Mouse (Mus musculus) embryonic fibroblast, embryonic 13.5 days (primary cell): Measurements from ENCODE around the gene Sfta2.

Source experiments
- CTCF ChIP-seq: IDR thresholded peaks from 2 replicates; pipeline ENCODE4 v1.5.1; 2011; ENCODE audit warnings: mild to moderate bottlenecking, control low read depth, low read length, moderate library complexity, borderline replicate concordance; ENCODE audit not compliant: insufficient read depth
- POLR2A ChIP-seq: IDR thresholded peaks from 2 replicates; pipeline ENCODE4 v1.6.1; 2011; ENCODE audit warnings: low read depth, mild to moderate bottlenecking, control low read depth, low read length, moderate library complexity

GRCm38 (mm10) chr17:35558216-35558615 is 43.1 kb upstream of the Sfta2 start:
- no peak for TF ChIP-seq CTCF
- TF ChIP-seq POLR2A = no peak
